Mouse (Mus musculus): Measurements from ENCODE around the gene Emsy. TPM values are rescaled to one million over a fixed set of nuclear protein-coding genes. Genes with fewer than 3 reads are reported as not detected.
A peak's percentile ranks its signal among the peaks of the same experiment; 100 is the strongest.

The Emsy gene
- 4.6 and 8.4 TPM in 2 replicates for polyA plus RNA-seq (2015; fragmentation: Nextera tagmentation; extraction: Ambion mirVana)

DNA sequence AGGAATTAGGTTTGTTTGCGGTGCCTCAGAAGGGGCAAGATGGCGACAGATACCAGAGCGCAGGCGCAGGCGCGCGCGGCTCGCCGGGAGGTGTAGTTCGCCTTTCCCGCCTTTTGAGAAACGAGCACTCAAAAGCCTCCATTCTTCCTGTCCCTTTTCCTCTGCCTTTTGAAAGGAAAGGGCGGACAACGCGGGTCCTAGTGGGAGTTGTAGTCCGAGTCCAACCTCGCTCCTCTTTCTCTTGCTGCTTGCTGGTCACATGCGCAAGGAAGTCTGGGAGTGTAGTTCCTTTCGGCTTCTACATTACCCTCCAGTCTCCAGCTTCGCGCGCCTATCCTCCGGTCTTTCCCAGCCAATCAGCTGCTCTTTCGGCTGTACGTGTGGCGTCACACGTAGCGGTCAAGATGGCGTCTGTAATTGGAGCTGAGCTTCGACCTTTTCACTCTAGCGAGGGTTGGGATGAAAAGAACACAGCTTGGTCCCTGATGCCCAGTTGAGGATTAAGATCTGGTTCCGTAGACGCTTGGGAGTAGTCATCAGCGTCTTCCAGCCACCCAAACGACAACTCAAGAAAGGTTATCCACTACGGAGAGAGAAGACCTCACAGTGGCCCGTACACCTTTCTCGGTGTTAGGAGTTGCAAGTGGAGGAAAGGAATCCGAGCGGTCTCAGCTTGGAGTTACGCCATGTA lies at the start of gene Emsy:
Gene Emsy, minus strand, starts transcription at position 253 of the 691 bp plus-strand sequence.
- peaks cover 22% of the 10 kb centered on the region for H3K36me3 ChIP-seq
- DNase-seq (peak; percentile 89), ATAC-seq (ENCODE audit: low read depth) (peak; percentile 93)
- peak within 1 kb of the TSS; percentile 96 for H3K9ac ChIP-seq
- H3K4me2 ChIP-seq: peak within 1 kb of the TSS; percentile 77
- peak within 1 kb of the TSS; percentile 99 for H3K4me3 ChIP-seq (replicated peaks)
- peaks cover 27% of the 10 kb centered on the region for H3K4me1 ChIP-seq (replicated peaks)
- no peaks in the 10 kb centered on the region for H3K27me3 ChIP-seq
- no peaks in the 10 kb centered on the region for H3K9me3 ChIP-seq (replicated peaks)
- WGBS (ENCODE audit: insufficient replicate concordance): under 1% methylated on average over 42 of the region's 42 CpGs
- H3K27ac ChIP-seq: peak within 1 kb of the TSS; percentile 92

DNA sequence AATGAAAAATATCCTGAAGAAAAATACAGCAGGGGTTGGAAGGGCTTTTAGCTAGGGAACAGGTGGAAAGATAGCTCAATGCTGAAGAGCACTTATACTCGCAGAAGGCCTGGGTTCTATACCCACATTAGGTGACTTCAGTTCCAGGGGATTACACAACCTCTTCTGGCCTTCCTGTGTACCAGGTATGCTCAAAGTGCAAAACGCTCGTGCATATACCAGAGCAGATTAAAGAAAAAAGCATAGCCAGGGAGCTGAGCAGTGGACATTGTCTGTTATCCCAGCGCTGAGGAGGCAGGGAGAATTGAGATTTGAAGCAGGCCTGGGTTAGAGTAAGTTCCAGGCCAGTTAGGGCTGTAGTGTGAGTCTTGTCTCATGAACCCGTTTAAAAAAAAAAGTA lies 47.7 kb upstream of the Emsy start:
- peak overlapping the region; percentile 90 for H3K4me3 ChIP-seq (replicated peaks)
- ATAC-seq (ENCODE audit: low read depth) (no peak), DNase-seq (no peak)
- no peaks in the 10 kb centered on the region for H3K9me3 ChIP-seq (replicated peaks)
- 0 out of 2 replicates have a peak overlapping the region, but pooled peaks have one; percentile 85 for H3K27ac ChIP-seq
- no peaks in the 10 kb centered on the region for H3K36me3 ChIP-seq
- peak overlapping the region; percentile 93 for H3K4me2 ChIP-seq
- peaks cover 35% of the 10 kb centered on the region for H3K4me1 ChIP-seq (replicated peaks)
- 38% methylated on average over 5 of the region's 5 CpGs for WGBS (ENCODE audit: insufficient replicate concordance)
- H3K9ac ChIP-seq: peak overlapping the region; percentile 96
- H3K27me3 ChIP-seq: no peaks in the 10 kb centered on the region

DNA sequence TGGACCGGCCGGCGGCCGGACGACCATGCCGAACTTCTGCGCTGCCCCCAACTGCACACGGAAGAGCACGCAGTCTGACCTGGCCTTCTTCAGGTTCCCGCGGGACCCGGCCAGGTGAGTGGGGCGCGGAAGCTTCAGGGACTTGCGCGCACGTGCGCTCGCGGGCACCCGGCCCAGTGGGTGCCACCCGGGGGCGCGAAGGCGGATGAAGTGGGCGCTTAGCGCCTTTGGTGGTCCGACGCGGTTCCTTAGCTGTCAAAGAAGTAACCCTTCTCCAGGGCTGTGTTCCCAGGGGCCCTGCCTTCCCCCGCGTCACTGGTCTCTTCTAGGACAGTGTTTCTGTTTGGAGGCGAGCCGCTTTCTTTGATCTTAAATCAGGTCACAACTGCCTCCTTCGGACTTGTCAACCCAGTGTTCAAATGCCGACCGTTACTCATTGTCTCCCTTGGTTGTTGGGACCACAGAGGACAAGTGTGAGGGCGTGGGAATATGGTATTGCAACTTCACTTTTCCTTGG lies 46.8 kb upstream of the Emsy start:
- Histone ChIP-seq H3K27me3 (no peaks in the 10 kb centered on the region), H3K4me3 (replicated peaks) (peak overlapping the region; percentile 90), H3K27ac (peak overlapping the region; percentile 85), H3K9ac (peak overlapping the region; percentile 96), H3K4me2 (peak overlapping the region; percentile 93), H3K9me3 (replicated peaks) (no peaks in the 10 kb centered on the region), H3K4me1 (replicated peaks) (peaks cover 35% of the 10 kb centered on the region), H3K36me3 (no peaks in the 10 kb centered on the region)
- DNase-seq: peak; percentile 28
- ATAC-seq (ENCODE audit: low read depth): no peak
- WGBS (ENCODE audit: insufficient replicate concordance): 0% methylated on average over 38 of the region's 38 CpGs

DNA sequence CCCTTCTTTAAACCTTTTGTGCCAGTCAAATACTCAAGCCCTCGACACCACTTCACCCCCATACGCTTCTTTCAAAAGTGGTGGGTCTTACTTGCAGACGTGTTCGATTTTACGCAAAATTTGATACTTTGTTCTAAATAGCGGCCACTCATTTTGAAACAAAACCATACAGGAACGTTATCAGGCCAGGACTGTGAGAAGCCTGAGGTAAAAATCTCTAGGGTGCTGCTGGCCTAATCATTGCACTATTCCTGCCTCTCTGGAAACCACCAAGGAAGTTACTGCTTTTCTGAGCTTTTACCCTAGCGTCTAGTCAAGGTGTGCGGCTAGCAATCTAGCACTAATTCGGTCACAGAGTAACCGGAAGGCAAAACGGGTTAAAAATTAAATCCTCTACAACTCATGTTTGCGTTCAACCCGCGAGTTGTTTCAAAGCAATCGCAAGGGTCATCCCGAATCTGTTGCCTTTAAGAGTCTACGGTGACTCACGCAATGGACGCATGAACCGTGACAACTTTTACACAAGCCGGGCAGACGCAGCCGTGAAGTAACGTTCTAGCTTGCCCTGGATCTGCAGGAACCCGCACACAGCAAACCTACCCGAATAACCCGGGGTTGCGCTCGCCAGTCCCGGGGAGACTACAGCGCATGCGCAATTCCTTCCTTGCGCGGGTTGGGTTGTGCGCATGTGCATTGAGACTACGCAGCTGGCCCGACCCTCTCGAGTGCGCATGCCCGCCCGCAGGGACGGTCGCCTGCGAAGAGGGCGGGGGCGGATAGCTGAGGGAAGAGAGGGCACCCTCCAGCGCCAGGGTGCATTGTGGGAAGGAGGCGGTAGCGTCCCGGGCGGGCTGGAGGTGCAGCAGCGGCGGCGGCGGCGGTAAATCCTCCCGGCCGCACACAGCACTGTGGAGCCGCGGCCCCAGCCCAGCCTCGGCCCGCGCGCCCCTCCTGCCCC lies 46.0 kb upstream of the Emsy start, which contains the start of gene Thap12:
Gene Thap12, plus strand, starts transcription at position 821 of the 958 bp plus-strand sequence.
- no peaks in the 10 kb centered on the region for H3K27me3 ChIP-seq
- DNase-seq: peak; percentile 99
- no peaks in the 10 kb centered on the region for H3K36me3 ChIP-seq
- peak within 1 kb of the TSS; percentile 88 for H3K27ac ChIP-seq
- peak within 1 kb of the TSS; percentile 90 for H3K4me3 ChIP-seq (replicated peaks)
- peak within 1 kb of the TSS; percentile 96 for H3K9ac ChIP-seq
- ATAC-seq (ENCODE audit: low read depth): peak; percentile 97
- H3K4me2 ChIP-seq: peak within 1 kb of the TSS; percentile 93
- H3K4me1 ChIP-seq (replicated peaks): peaks cover 35% of the 10 kb centered on the region
- no peaks in the 10 kb centered on the region for H3K9me3 ChIP-seq (replicated peaks)
- WGBS (ENCODE audit: insufficient replicate concordance): 1% methylated on average over 65 of the region's 65 CpGs

DNA sequence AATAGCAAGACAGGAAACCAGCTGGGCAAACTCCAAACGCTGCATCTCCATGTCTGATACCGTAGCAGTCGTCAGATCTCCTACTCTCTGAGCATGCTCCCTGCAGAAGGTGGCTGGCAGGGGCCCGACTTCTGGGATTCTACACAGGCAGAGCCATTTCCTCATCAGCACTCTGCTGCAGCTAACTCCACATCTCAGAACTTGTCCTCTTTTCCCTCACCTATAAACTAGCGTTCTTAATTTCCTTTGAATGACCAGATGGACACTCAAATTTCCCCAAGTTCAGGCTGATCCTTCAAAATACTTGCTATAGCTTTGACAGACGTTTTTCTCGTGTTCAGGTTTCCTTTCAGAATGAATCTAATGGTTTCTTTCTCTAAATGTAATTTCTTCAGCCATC lies 45.2 kb upstream of the Emsy start:
- 16% methylated on average over 7 of the region's 7 CpGs for WGBS (ENCODE audit: insufficient replicate concordance)
- Histone ChIP-seq H3K9ac (peak overlapping the region; percentile 96), H3K27me3 (no peaks in the 10 kb centered on the region), H3K9me3 (replicated peaks) (no peaks in the 10 kb centered on the region), H3K4me2 (peak overlapping the region; percentile 80), H3K36me3 (no peaks in the 10 kb centered on the region), H3K4me3 (replicated peaks) (peak overlapping the region; percentile 90), H3K27ac (peak overlapping the region; percentile 88), H3K4me1 (replicated peaks) (peaks cover 35% of the 10 kb centered on the region)
- ATAC-seq (ENCODE audit: low read depth) (no peak), DNase-seq (peak; percentile 21)

- H3K9ac ChIP-seq: no peak overlapping the region
- H3K4me3 ChIP-seq (replicated peaks): no peak overlapping the region
- DNase-seq (no peak), ATAC-seq (ENCODE audit: low read depth) (no peak)
- no peaks in the 10 kb centered on the region for H3K27me3 ChIP-seq
- H3K4me2 ChIP-seq: no peak overlapping the region
- H3K4me1 ChIP-seq (replicated peaks): peaks cover 20% of the 10 kb centered on the region
- 73% methylated on average over 4 of the region's 4 CpGs for WGBS (ENCODE audit: insufficient replicate concordance)
- H3K36me3 ChIP-seq: no peaks in the 10 kb centered on the region
- H3K9me3 ChIP-seq (replicated peaks): no peaks in the 10 kb centered on the region
- H3K27ac ChIP-seq: no peak overlapping the region
Measured at GRCm38 (mm10) chr7:98698590-98698989, 42.0 kb upstream of the Emsy start.

DNA sequence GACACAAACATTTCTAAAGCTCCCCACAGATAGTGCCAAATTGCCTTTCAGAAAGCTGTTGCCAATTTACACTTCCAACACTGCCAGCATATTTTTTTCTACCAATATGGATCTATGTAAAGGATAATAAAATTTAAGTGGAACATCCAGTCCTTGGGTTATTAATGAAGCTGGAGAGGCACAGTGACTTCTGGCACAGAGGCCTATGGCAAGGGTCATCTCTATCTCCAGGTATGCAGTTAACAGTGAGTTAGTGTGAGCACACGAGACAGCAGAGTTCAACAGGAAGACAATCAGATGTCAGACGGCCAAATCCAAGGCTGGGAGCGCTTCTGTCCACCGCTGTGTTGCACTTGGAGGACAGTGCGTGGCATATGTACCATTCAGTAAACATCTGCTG lies 41.5 kb upstream of the Emsy start:
- no peak for DNase-seq
- no peaks in the 10 kb centered on the region for H3K9me3 ChIP-seq (replicated peaks)
- H3K4me2 ChIP-seq: no peak overlapping the region
- H3K27ac ChIP-seq: no peak overlapping the region
- ATAC-seq (ENCODE audit: low read depth): no peak
- no peak overlapping the region for H3K9ac ChIP-seq
- H3K4me1 ChIP-seq (replicated peaks): peaks cover 20% of the 10 kb centered on the region
- 54% methylated on average over 5 of the region's 5 CpGs for WGBS (ENCODE audit: insufficient replicate concordance)
- H3K36me3 ChIP-seq: no peaks in the 10 kb centered on the region
- no peak overlapping the region for H3K4me3 ChIP-seq (replicated peaks)
- H3K27me3 ChIP-seq: no peaks in the 10 kb centered on the region

DNA sequence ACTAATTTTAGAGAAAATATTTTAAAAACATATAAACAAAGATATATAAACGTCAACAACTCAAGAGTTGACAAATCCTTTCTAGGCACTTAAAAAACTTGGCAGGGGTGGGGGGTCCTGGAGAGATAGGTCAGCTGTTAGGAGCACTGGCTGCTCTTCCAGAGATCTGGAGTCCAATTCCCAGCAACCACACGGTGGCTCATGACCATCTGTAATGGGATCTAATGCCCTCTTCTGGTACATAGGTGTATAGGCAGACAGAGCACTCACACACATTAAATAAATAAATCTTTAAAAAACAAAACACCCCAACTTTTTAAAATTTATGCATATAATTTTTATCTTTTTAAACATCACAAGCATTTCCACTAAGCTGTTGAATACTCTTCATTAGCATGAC lies 40.9 kb upstream of the Emsy start:
- DNase-seq: no peak
- Histone ChIP-seq H3K27me3 (no peaks in the 10 kb centered on the region), H3K36me3 (no peaks in the 10 kb centered on the region), H3K4me2 (no peak overlapping the region), H3K27ac (no peak overlapping the region), H3K9me3 (replicated peaks) (no peaks in the 10 kb centered on the region), H3K9ac (no peak overlapping the region), H3K4me3 (replicated peaks) (no peak overlapping the region), H3K4me1 (replicated peaks) (peaks cover 20% of the 10 kb centered on the region)
- ATAC-seq (ENCODE audit: low read depth): no peak
- 9% methylated on average over 2 of the region's 2 CpGs for WGBS (ENCODE audit: insufficient replicate concordance)

DNA sequence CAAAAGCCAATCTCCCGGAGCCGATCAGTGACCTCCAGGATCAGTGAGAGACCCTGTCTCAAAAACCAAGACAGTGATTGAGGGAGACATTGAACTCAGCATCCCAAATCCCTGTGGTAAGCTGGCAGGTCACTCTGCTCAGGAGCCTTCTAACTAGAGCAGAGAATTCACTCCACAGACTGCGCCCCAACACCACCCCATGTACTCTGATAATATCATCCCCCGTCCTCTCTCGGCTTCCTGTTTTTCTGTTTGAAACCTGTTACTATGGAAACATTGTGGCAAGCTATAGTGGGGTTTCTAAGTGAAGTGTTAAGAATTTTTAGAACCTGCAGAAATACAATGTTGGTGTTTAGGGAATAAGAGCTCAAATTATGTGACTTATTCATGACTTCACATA lies 37.5 kb upstream of the Emsy start:
- H3K27ac ChIP-seq: no peak overlapping the region
- no peak overlapping the region for H3K4me2 ChIP-seq
- ATAC-seq (ENCODE audit: low read depth) (no peak), DNase-seq (no peak)
- H3K9me3 ChIP-seq (replicated peaks): no peaks in the 10 kb centered on the region
- 36% methylated on average over 5 of the region's 5 CpGs for WGBS (ENCODE audit: insufficient replicate concordance)
- H3K27me3 ChIP-seq: no peaks in the 10 kb centered on the region
- H3K36me3 ChIP-seq: no peaks in the 10 kb centered on the region
- peaks cover 9% of the 10 kb centered on the region for H3K4me1 ChIP-seq (replicated peaks)
- H3K4me3 ChIP-seq (replicated peaks): no peak overlapping the region
- H3K9ac ChIP-seq: no peak overlapping the region

DNA sequence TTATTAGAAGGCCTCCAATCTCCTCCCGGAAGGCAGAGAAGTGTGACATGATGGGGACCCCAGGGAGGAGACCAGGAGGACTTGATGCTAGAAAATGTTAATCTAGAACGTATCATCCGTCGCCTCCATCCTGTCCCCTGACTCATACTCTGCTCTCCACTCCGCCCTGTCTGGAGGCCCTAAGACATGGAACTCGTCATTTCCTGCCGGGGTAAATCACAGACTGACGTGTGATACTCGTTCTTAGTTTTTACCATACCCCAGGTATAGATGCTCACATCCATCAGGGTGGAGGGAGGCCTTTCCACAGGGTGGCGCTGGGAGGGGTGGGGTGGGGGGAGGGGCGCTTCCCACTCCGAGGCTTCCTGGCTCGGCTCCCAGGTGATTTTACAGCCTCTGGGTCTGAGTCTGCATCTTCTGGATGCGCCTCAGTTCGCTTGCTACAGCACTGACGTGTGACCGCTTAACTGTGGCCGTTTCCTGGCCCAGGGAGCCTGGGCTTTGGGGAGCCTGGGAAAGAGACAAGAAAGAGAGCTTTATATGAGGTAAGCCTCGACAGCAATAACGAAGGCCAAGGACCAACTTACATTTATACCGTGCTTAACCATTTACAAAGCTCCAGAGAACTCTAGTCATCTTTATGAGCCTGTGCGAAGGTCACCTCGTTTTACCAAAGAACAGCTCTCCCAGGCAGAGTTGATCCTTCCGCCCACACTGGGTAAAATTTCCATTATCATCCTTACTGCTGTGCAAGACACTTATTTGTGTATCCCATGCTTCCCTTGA lies 36.4 kb upstream of the Emsy start:
- no peak overlapping the region for H3K9ac ChIP-seq
- H3K4me1 ChIP-seq (replicated peaks): peaks cover 9% of the 10 kb centered on the region
- WGBS (ENCODE audit: insufficient replicate concordance): 46% methylated on average over 24 of the region's 24 CpGs
- no peaks in the 10 kb centered on the region for H3K27me3 ChIP-seq
- no peak overlapping the region for H3K4me3 ChIP-seq (replicated peaks)
- DNase-seq (no peak), ATAC-seq (ENCODE audit: low read depth) (no peak)
- no peaks in the 10 kb centered on the region for H3K36me3 ChIP-seq
- no peaks in the 10 kb centered on the region for H3K9me3 ChIP-seq (replicated peaks)
- no peak overlapping the region for H3K4me2 ChIP-seq
- no peak overlapping the region for H3K27ac ChIP-seq
